Mouse (Mus musculus) lung, adult 2 months (tissue): ENCODE data around the gene Lrba.

Experiments used
- CTCF ChIP-seq: fragments of 200-500 bp; IDR thresholded peaks from 2 replicates; pipeline ENCODE4 v1.5.1; 2011; ENCODE audit warnings: mild to moderate bottlenecking, low read length, control low read depth; ENCODE audit not compliant: insufficient read depth
- POLR2A ChIP-seq: fragments of 200-500 bp; IDR thresholded peaks from 2 replicates; pipeline ENCODE4 v1.6.1; 2011; ENCODE audit warnings: low read depth, mild to moderate bottlenecking, control low read depth, low read length, borderline replicate concordance; ENCODE audit errors: extremely low read depth

- TF ChIP-seq CTCF: no peak
- TF ChIP-seq POLR2A: no peak
These were observed 320.3 kb downstream of the Lrba start for GRCm38 (mm10) chr3:86544785-86545184.
